Mouse (Mus musculus): ENCODE data around the gene Klf13. TPM values are rescaled to one million over a fixed set of nuclear protein-coding genes. Genes with fewer than 3 reads are reported as not detected.

Gene Klf13
- total RNA-seq, 2 experiments from 2014 or later, result 129 to 136 TPM

- DNase-seq (ENCODE audit: low spot score in 2 of 2), result no peak
Measured at GRCm38 (mm10) chr7:63926492-63926891, 12.2 kb downstream of the Klf13 start.

GRCm38 (mm10) chr7:63925413-63926360, 13.0 kb downstream of the Klf13 start:
- peak in 1 of 2 experiments; percentile 45 for DNase-seq (ENCODE audit: low spot score in 2 of 2)

- DNase-seq (ENCODE audit: low spot score in 2 of 2), result peak; percentile 54 to 70
Measured at GRCm38 (mm10) chr7:63924747-63925412, 13.8 kb downstream of the Klf13 start.

GRCm38 (mm10) chr7:63924151-63924550, 14.6 kb downstream of the Klf13 start:
- DNase-seq (ENCODE audit: low spot score in 2 of 2), result no peak

GRCm38 (mm10) chr7:63922975-63923374, 15.7 kb downstream of the Klf13 start:
- DNase-seq (ENCODE audit: low spot score in 2 of 2), result no peak

GRCm38 (mm10) chr7:63922571-63922970, 16.1 kb downstream of the Klf13 start:
- no peak for DNase-seq (ENCODE audit: low spot score in 2 of 2)

GRCm38 (mm10) chr7:63921909-63922562, 16.7 kb downstream of the Klf13 start:
- no peak for DNase-seq (ENCODE audit: low spot score in 2 of 2)

GRCm38 (mm10) chr7:63918771-63919768, 19.6 kb downstream of the Klf13 start:
- DNase-seq (ENCODE audit: low spot score in 2 of 2), result no peak

- peak; percentile 75 to 76 for DNase-seq (ENCODE audit: low spot score in 2 of 2)
Measured at GRCm38 (mm10) chr7:63917693-63918092, 21.0 kb downstream of the Klf13 start.

GRCm38 (mm10) chr7:63916268-63916907, 22.3 kb downstream of the Klf13 start, which contains the start of gene E030018B13Rik:
TSS of gene E030018B13Rik (plus strand) at chr7:63916857.
- DNase-seq (ENCODE audit: low spot score in 2 of 2), result no peak

- DNase-seq (ENCODE audit: low spot score in 2 of 2), result no peak
Measured at GRCm38 (mm10) chr7:63914891-63915290, 23.8 kb downstream of the Klf13 start.

GRCm38 (mm10) chr7:63913724-63914692, 24.7 kb downstream of the Klf13 start:
- DNase-seq (ENCODE audit: low spot score in 2 of 2), result no peak

- no peak for DNase-seq (ENCODE audit: low spot score in 2 of 2)
Measured at GRCm38 (mm10) chr7:63912924-63913723, 25.6 kb downstream of the Klf13 start.

GRCm38 (mm10) chr7:63912234-63912810, 26.4 kb downstream of the Klf13 start:
- no peak for DNase-seq (ENCODE audit: low spot score in 2 of 2)

- DNase-seq (ENCODE audit: low spot score in 2 of 2), result peak in 1 of 2 experiments; percentile 59
Measured at GRCm38 (mm10) chr7:63911383-63912233, 27.1 kb downstream of the Klf13 start.

- no peak for DNase-seq (ENCODE audit: low spot score in 2 of 2)
Measured at GRCm38 (mm10) chr7:63910912-63911311, 27.8 kb downstream of the Klf13 start.
